Mouse (Mus musculus): ENCODE data around the gene Cep112.
A peak's percentile ranks its signal among the peaks of the same experiment; 100 is the strongest.

Gene Cep112

DNA sequence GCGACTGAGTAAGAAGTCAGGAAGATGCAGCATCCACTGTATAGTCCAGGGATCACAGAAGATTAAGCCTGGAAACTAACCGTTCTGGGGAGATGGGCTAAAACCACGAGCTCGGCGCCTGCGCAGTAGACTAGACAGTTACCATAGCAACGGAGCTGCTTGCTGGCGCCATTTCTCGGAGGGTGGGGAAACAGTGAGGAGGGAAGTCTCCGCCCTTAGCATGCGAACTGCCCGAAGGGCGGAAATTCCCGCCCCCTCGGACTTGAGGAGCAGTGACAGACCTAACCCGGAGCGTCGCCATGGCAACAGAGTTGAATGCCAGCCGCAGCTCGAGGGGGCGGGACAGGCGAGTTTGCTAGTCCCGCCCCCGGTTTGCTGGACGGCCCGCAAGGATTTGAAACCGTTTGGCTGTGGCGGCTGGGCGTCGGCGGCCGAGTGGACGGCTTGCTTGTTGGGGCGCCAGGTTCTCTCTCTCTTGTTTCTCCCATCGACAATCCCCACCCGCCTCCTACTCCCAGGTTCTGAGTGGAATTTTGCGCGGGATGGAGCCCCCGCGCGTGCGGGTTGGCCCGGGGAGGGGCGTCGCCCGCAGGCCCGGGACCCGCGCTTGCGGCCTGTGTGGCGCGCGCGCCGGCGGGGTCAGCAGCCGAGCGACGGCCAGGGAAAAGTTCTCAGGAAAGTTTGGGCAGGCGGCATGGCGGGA, at the start of gene Cep112:
Cep112 (plus strand) TSS at position 304 of the 703 bp plus-strand sequence.
- peak; percentile 82 to 86 for DNase-seq (ENCODE audit: low spot score in 2 of 2)

DNA sequence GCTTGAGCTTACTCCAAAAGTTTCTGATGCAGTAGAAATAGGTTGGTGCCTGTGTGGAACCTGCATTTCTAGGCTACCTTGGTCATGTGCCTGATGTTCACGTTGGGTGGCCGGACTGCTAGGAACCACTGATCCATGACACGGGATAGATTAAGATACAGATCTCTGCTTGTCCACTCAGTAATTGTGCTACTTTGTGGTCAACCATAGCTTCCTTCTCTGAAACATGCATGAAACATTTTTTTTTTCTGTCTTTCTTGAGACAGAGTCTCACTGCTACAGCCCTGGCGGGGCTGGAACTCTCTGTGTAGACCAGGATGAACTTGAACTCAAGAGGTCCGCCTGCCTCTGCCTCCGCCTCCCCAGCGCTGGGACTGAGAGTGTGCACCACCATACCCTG, 48.2 kb upstream of the Cep112 start:
- no peak for DNase-seq (ENCODE audit: low spot score in 2 of 2)

DNA sequence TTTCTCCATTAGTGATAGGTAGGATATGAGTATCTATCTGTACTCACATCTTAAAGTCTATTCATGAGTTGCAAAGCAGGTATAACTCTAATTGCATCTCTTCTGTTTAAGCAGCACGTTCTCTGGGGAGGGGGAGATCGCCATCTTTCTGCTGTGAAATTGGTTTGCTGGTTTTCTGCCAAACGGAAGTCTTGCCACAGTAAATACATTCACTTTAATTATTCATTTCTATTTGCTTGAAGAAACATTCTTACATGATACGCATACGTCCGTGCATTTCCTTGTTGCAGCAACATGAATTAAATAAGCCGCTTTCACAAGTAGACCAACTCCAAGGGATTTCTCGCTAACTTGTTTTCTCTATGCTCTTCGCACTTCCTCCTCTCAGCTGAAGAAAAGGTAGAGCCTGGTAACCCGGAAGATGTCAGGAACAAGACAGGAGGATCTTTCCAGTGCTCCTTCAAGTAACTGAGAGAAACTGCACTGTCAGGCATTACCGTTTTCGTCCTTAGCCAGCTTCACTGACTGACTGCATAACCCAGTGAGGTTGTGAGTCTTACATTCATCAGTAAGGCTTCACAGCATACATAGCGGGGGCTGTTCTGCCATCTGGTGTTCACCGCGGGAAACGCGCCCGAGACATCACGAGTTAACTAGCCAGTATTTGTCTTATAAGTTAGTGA, 47.2 kb upstream of the Cep112 start:
- peak; percentile 76 to 79 for DNase-seq (ENCODE audit: low spot score in 2 of 2)

DNA sequence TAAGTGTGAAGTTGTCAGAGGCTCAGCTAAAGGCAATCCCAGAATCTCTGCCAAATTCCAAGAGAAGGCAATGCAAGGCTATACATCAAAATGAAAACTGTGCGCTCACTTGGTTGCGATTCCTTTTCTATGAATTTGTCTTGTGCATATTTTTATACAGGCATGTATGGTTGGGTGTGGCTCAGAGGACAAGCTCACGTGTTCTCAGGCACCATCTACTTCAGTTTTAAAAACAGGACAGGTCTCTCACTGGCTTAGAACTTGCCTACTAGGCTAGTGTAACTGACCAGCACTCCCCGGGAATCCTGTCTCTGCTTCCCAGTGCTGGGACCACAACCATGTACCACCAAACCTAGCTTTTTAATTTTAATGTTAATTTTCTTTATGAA, 46.6 kb upstream of the Cep112 start:
- no peak for DNase-seq (ENCODE audit: low spot score in 2 of 2)

DNA sequence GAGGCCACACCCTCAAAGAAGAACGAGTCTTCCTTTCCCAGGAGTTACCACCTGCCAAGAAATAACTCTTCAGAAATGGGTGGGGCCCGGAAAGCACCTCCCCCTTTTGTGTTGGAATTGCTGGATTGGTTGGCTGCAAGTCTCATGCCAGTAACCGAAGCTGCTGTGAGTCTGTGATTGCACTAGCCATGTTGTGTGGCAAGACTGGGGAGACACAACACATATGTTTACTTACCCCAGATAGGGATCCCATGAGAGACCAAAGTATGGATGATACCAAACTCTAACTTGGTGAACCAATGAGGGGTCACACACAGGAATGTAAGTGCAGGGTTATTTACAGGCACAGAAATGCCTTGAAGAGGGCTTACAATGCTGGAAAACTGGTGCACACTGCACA, 42.3 kb upstream of the Cep112 start:
- no peak for DNase-seq (ENCODE audit: low spot score in 2 of 2)

DNA sequence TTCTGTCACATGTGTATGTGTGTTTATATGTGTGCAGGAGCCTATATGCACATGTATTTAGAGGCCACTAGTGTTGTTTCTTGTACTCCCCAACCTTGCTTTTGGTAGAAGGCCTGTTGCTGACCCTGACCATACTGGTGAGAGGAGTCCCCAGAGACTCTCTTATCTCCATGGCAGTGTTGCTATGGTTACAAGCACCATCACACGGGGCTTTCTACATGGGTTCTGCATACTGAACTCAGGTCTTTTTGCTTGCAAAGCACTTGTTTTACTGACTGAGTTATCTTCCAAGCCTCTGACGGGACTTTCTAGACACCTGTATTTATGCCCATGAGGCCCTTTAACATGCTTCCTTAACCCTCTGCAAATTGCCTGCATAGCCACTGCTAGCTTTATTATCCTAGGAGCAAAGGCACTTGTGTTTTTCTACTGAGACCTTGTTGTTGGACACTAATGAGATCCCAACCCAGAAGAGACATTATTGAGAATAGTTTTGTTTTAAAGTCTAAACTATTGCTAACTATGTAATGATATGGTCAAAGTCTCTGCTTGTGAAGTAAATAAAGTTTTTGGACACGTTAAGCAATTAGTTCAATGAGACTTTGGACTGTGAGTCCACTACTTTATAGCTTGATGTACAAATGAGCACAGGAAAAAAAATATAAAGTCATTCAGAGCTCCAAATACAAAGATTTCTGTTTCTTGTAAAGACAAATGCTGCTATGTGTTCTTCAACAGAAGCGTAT, 39.9 kb upstream of the Cep112 start:
- DNase-seq (ENCODE audit: low spot score in 2 of 2), result no peak

DNA sequence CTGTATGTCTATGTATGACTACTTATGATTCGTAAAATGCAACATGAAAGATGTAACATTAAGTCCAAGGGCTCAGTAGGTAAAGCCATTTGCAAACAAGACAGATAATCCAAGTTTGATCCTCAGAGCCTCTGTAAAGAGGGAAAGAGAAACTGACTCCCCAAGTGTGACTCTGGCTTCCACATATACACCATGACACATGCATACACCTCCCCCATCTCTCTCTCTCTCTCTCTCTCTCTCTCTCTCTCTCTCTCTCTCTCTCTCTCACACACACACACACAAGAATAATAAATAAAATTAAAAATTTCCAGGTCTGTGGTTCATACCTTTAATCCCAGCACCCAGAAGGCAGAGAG, 39.3 kb upstream of the Cep112 start:
- no peak for DNase-seq (ENCODE audit: low spot score in 2 of 2)

DNA sequence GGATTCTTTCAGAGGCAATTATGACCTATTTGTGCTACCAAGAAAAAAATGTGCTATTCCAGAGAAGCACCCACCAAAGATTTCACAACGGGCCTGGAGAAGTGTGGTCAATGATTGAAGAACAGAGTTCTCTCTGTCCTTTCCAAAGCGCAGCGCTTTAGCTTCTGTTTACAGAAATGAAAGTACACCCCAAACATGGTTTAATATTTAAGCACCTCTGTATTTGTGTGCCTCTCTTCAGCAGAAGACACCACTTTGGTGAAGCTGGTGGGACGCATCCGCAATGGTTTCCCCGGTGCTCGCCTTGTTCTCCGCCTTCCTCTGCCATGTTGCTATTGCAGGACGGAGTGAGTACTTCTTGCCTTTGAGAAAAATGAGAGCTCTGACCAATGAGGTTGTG, 29.9 kb upstream of the Cep112 start:
- DNase-seq (ENCODE audit: low spot score in 2 of 2), result no peak

DNA sequence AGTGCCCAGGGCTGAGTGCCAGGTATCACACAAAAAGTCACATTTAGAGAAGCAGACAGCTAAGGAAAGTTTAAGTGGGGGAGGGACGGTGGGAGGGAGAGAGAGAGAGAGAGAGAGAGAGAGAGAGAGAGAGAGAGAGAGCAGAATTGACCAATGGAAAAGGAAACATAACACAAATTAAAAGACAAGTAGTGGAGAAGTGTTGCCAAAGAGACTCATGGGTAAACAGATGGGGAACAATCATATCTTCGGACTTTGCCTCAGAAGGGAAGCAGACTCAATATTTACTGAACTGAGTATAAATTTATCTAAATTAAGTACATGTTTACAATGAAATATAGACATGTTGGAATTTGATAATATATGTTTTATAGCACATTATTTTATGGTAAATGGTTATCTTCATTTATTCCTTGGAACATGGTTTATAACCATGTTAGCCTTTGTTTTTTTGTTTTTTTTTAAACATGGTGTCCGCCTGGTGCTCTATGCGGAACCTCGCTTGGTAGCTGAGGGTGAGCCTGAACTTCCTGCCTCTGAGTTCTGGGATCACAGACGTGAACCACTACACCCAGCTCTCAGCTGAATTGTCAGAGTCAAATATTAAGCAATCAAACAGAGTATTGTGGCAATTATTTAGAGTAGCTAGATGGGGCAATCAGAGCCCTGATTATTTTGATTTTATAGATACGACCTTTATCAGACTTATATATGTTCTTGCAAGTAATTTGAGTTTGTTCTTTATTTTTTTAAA, 28.7 kb upstream of the Cep112 start:
- no peak for DNase-seq (ENCODE audit: low spot score in 2 of 2)

DNA sequence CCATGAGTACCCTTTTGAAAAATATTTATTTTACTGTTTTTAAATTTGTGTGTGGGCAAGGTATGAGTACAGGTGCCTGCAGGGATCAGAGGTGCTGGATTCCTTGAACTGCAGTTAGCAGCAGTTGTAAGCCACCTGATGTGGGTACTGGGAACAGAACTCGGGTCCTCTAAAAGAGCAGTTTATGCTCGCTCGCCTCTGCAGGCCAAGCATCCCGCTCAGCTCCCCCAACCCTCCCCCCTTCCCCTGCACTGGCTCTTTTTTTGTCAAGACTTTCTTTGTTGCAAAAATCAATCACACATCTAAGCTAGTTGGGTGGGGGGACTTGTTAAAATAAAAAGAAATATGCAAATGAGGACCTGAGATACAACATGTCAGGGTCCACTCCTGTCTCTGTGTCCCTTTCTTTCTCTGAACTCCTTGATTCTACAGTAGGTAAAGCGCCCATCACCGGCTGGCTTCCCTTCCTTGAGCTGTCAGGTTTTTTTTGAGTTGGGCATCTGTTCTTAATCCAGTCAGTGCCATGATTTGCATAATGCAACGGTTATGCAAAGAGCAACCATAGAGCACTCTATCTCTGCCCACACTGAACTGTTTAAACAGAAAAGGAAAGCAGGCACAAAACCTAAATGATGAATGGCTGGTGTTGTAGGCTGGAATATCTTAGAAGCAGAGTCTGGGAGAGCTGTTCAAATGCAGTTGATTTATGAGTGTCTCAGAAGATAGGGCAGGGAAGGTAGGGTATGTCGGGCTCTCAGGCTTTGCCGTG, 14.9 kb upstream of the Cep112 start:
- DNase-seq (ENCODE audit: low spot score in 2 of 2), result no peak

DNA sequence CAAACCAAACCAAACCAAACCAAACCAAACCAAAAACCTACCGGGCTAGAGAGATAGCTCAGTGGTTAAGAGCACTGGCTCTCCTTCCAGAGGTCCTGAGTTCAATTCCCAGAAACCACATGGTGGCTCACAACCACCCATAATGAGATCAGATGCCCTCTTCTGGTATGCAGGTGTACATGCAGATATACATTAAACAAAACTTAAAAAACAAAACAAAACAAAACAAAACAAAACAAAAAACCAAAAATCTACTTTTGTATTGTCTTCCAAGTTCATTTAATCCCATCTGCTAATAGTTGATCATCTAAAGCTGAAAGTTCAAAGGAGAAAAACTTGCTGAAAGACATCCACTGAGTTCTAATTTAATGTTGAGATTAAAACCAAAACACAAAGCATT, 8.6 kb upstream of the Cep112 start:
- DNase-seq (ENCODE audit: low spot score in 2 of 2), result no peak

DNA sequence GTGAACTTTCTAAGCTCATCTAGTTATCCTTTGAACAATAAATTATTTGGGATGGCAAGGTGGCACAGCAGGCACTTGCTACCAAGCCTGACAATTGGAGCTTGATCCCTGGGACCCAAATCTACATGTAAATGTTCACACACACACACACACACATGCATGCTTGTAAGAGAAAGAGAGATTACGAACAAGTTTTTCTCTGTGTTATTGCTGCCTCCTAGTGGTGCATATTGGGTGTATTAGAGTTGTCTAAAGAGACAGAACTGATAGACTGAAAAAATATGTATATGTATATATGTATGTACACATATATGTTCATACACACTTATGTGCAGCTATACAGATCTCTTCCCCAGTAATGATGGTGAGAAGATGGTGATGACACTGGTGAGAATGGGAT, 6.5 kb upstream of the Cep112 start:
- DNase-seq (ENCODE audit: low spot score in 2 of 2), result no peak

DNA sequence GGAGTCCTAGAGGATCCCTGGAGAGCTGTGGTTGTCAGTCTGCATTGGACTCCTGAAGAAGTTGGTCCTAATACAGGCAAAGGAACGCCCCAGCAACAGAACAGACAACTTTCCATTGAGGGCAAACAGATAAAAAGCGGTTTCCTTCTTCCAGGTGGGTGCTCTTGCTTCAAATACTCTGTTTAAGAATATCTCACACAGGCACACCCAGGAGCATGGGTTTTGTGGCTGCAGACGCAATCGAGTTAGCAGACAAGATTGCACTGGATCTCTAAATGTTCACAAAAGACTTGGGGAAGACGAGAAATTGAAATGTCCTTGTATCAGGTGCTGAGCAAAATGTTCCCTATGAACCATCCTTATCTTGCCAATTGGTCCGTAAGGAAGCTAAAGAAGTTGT, 5.8 kb upstream of the Cep112 start:
- no peak for DNase-seq (ENCODE audit: low spot score in 2 of 2)

DNA sequence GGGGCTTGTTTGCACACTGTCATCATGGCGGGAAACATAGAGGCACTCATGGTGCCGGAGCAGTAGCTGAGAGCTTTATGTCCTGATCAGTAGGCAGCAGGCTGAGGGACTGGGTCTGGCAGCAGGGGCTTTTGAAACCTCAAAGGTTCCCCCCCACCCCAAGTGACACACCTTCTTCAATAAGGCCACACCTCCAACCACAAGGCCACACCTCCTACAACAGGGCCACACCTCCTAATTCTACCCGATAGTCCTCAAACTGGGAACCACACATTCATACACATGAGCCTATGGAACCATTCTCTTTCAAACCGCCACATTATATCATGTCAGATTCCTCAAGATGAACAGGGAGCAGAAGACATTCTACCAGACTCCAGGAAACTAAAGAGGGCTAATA, 4.2 kb upstream of the Cep112 start:
- no peak for DNase-seq (ENCODE audit: low spot score in 2 of 2)

DNA sequence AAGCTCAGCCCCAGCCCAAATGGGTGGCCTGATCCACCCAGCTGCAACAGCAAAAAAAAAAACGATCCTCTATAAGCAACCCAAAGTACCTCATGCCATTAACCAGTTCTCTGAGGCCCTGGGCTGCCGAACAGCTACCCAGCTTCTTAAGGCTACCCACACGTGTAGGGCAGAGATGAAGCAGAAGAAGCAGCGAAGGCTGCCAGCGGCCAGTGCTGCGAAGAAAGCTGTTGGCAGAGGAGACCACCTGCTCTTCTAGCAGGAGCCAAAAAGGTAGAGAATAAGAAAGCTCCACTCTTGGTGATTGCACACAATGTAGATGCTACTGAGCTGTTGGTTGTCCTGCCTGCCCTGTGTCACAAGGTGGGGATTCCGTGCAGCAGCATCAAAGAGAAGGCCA, 1.8 kb upstream of the Cep112 start:
- no peak for DNase-seq (ENCODE audit: low spot score in 2 of 2)

DNA sequence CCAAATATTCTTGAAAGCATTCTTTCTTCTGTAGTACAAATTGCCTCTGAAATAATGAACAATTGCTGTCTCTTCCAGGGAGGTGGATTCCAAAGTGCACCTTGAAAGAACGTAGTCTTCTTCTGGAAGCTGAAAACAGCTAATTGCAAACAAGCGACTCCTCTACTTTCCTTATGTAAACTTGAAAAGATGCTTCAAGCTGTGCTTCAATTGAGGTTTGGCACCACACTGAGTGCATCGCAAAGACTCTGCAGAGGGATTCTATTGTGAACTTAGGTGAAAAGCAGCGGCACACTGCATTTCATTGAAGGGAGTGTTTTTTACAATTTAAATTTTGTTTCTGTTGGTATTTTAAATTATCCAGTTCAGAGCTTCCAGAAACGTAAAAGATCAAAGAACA, 881 bp upstream of the Cep112 start:
- DNase-seq (ENCODE audit: low spot score in 2 of 2), result no peak

DNA sequence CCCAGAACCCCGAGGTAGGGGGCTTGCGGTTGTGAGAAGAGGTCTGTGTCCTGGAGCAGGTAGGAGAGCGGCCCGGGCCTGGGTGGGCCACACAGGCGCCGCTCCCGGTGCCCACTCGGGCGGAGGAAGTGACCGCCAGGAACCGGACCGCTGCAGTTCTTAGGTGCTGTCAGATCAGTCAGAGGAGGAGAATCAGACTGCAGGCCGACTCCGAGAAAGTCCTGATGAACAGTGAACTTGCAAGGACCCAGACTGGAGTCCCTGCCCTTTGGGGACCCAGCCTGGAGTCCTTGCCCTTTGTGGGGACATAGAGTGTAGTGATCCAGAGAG, 565 bp downstream of the Cep112 start:
- no peak for DNase-seq (ENCODE audit: low spot score in 2 of 2)

DNA sequence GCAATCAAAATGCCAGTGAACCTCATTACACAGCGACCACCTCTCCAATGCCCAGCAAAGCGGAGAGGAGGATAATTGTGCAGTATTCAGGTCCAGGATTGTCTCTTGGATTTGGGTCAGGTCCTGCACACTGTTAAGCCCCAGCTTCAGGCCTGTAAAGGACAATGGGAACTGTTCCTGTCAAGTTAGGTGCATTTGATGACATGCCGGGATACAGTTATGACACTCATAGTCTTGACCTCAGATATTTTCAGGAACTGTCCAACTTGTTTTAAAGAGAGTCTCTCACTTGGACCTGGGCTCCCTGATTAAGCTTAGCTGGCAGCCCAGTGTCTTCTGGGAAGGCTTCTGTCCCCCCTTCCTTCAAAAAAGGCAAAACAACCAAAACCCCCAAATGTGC, 1.1 kb downstream of the Cep112 start:
- DNase-seq (ENCODE audit: low spot score in 2 of 2), result no peak

DNA sequence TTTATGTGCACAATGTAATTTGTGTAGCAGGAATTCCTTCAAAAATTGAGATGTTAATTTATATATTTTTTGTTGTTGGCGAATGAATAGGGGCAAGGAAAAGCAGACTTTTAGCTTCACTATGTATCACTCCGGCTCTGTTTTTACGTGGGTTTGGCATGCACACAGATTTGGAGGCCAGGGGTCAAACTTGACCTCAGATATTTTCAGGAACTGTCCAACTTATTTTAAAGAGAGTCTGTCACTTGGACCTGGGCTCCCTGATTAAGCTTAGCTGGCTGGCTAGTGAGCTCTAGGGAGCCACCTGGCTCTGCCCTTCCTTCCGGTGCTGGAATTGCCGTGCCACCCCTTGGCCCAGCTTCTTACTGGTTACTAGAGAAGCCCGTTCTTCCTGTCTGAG, 2.2 kb downstream of the Cep112 start:
- no peak for DNase-seq (ENCODE audit: low spot score in 2 of 2)

DNA sequence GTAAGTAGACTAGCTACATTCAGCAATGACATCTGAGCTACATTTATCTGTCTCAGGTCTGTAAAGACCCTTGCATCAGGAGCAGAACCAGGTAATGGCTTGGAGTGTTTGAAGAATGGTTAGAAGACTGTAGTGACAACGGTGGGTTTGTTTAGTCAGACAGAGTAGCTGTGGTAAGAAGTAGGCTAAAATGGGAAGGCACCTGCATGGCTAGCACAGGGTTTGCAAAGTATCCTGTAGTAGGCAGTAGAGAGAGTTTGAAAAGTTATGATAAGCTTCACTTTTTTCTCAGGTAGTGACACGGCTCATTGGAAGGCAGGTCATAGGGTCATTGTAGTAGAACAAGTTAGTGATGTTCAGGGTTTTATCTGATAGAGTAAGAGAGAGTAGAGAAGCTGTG, 4.1 kb downstream of the Cep112 start:
- no peak for DNase-seq (ENCODE audit: low spot score in 2 of 2)

DNA sequence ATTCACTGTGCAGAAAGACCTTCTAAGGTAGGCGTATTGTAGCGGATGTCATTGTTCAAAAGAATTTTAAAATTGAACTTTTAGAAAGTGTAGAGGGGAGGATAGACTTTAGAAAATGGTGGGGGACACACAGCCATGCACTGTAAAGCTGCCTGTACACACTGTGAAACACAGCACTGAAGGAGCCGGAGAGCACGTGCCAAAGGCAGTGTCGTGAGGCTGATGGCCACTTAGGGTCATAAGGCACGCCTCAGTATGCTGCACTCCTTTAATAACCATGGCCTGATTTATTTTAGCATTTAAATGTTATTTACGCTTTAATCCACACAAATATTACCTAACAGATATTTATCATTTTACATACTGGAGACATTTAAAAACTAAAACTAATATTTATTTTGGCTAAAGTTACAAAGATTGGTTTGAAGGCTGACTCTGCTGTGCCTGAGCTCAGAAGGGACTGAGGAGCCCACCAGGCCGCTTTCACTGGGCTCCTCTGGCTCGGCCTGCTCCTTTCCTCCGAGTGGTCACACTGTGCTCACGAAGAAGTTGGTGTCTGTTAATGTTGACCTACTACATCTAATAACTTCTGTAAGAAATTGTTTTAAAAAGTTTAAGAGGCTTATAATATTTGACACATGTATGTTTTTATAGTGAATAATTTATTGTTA, 19.0 kb downstream of the Cep112 start:
- DNase-seq (ENCODE audit: low spot score in 2 of 2), result no peak
